Mouse (Mus musculus) G1E (cell line): ENCODE results near the gene Wdfy2.

Source experiments
- CTCF ChIP-seq: IDR thresholded peaks from 2 replicates; pipeline ENCODE4 v1.5.1; 2012; ENCODE audit warnings: low read depth, low read length, inconsistent platforms, mixed read lengths
- GATA1 ChIP-seq: IDR thresholded peaks from 2 replicates; pipeline ENCODE4 v1.6.1; 2012; ENCODE audit warnings: borderline replicate concordance, low read length, inconsistent platforms, mixed read lengths

DNA sequence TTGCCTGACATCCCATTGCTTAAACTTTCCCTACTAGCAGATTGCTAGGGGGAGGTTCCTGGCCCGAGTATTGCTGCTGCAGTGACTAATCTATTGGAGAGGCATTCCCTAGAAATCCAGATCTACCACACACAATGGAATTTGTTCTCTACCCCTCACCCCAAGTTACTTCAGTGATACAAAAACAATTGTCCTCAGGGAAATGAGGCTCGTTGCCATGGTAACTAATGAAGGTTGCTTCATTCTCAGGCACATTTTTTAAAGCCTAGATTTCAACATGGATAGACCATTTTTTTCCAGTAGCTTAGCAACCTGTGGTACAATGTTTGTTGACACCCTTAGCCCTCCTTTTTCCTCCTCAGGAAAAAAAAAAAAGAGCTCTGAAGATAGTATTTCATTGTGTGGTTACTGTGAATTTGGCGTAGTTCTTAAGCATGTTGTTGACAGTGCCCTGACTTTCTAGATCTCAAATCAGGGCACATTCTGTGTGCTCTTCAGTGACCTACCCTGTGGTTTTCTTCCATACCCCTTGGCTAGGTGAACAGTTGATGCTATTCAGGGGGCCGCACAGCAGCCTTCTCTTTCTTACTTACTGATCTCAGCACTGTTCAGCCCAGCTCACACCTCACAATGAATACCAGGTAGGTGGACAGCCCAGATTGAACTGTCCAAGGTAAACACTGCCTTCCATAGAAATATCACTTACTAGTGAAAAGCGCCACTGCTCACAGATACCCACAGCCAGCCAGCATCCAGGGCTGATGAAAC is 42.8 kb downstream of the Wdfy2 start:
- TF ChIP-seq CTCF (no peak), GATA1 (no peak)
